Mouse (Mus musculus) kidney, adult 9 months (tissue): Measurements from ENCODE around the gene Gm10570.

Experiments used
- DNase-seq: peaks from one replicate; pipeline ENCODE4 v3.0.0; 2022

The Gm10570 gene

GRCm38 (mm10) chr4:130302285-130302870 is 6.1 kb downstream of the Gm10570 start:
- DNase-seq, result no peak

- DNase-seq, result no peak
Observed at GRCm38 (mm10) chr4:130299629-130300018, 8.8 kb downstream of the Gm10570 start.

GRCm38 (mm10) chr4:130298877-130299628 is 9.4 kb downstream of the Gm10570 start:
- DNase-seq, result no peak

GRCm38 (mm10) chr4:130297123-130297529 is 11.3 kb downstream of the Gm10570 start:
- peak; percentile 45 for DNase-seq

GRCm38 (mm10) chr4:130296243-130296965 is 12.1 kb downstream of the Gm10570 start:
- DNase-seq, result no peak

- DNase-seq, result no peak
Observed at GRCm38 (mm10) chr4:130295047-130295745, 13.3 kb downstream of the Gm10570 start.

- DNase-seq, result no peak
Observed at GRCm38 (mm10) chr4:130294513-130294912, 14.0 kb downstream of the Gm10570 start.

GRCm38 (mm10) chr4:130292271-130292670 is 16.2 kb downstream of the Gm10570 start:
- peak; percentile 89 for DNase-seq

GRCm38 (mm10) chr4:130289824-130290223 is 18.6 kb downstream of the Gm10570 start:
- no peak for DNase-seq

- no peak for DNase-seq
Observed at GRCm38 (mm10) chr4:130286531-130286930, 21.9 kb downstream of the Gm10570 start.

- no peak for DNase-seq
Observed at GRCm38 (mm10) chr4:130283826-130284225, 24.6 kb downstream of the Gm10570 start.

GRCm38 (mm10) chr4:130282856-130283255 is 25.6 kb downstream of the Gm10570 start:
- DNase-seq, result no peak

GRCm38 (mm10) chr4:130279105-130279504 is 29.4 kb downstream of the Gm10570 start, which contains the start of gene Serinc2:
TSS of gene Serinc2 (minus strand) at chr4:130279205.
- DNase-seq, result no peak

GRCm38 (mm10) chr4:130276573-130277176 is 31.8 kb downstream of the Gm10570 start:
- no peak for DNase-seq

GRCm38 (mm10) chr4:130275823-130276105 is 32.7 kb downstream of the Gm10570 start:
- DNase-seq, result no peak

GRCm38 (mm10) chr4:130275016-130275822 is 33.3 kb downstream of the Gm10570 start:
- peak; percentile 31 for DNase-seq

- no peak for DNase-seq
Observed at GRCm38 (mm10) chr4:130274346-130275015, 34.0 kb downstream of the Gm10570 start.

GRCm38 (mm10) chr4:130273698-130274345 is 34.7 kb downstream of the Gm10570 start:
- DNase-seq, result no peak

GRCm38 (mm10) chr4:130270611-130271347 is 37.7 kb downstream of the Gm10570 start:
- DNase-seq, result no peak

GRCm38 (mm10) chr4:130270089-130270488 is 38.4 kb downstream of the Gm10570 start:
- DNase-seq, result no peak
